Mouse (Mus musculus): ENCODE measurements around the gene Mknk2.

DNA sequence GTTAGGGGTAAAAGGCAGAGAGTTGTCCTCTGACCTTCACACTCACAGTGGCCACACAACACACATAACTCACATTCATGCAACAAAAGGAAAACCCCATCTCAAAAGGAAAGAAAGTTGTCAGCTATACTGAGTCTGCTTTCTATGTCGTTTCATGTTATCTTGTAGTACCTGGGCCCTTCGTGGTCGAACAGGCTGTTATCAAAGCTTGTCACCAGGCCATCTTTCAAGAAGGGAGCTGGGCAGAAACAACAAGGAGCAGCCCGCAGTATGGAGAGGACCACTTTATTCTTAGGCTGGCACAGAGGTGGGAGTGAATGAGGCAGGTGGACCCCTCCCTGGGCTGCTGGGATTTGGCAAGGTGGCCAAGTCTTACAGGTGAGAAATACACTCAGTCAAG is 7.1 kb upstream of the Mknk2 start:
- TF ChIP-seq POLR2A (IDR thresholded peaks at IDR 0.05; ENCODE audit: low read depth, low read length) (no peak), CTCF (IDR thresholded peaks at IDR 0.05; ENCODE audit: extremely low read depth, insufficient read length, insufficient replicate concordance, low read depth, low read length) (no peak)

Measured in small intestine, adult 2 months (tissue).